Comparison of ENCODE assay signal across 8 mouse cellular contexts in genomic region chr7:98656531-98657221, GRCm38 (mm10). TPM values are rescaled to one million over a fixed set of nuclear protein-coding genes. Genes with fewer than 3 reads are reported as not detected.
DNase-seq lines count a peak whose midpoint lies in the region; ATAC-seq and TF ChIP-seq lines count a peak whose summit lies in the region.

Emsy (minus strand) TSS chr7:98656783.

- under 1% methylated on average over 42 of the region's 42 CpGs for WGBS in hindbrain, embryonic 13.5 days

- H3K27me3 ChIP-seq in Patski = no peaks in the 10 kb centered on the region
- H3K27me3 ChIP-seq in hindbrain, embryonic 13.5 days = no peaks in the 10 kb centered on the region

- ATAC-seq in Patski = peak; percentile 95
- peak; percentile 97 for ATAC-seq in hindbrain, embryonic 13.5 days (ENCODE audit: low FRiP score)

- H3K4me1 ChIP-seq in hindbrain, embryonic 13.5 days (replicated peaks) = peaks cover 32% of the 10 kb centered on the region

- peak; percentile 96 for DNase-seq in Patski (ENCODE audit: low read depth, low spot score)
- peak; percentile 93 to 96 for DNase-seq in cerebellum, postnatal 14 days
- DNase-seq in frontal cortex, postnatal 14 days (ENCODE audit: low spot score in 2 of 2) = peak; percentile 90 to 98
- DNase-seq in layer of hippocampus, postnatal 25 days (ENCODE audit: extremely low spot score in 1 of 2, low spot score in 1 of 2) = peak; percentile 80 to 87
- DNase-seq in lung, postnatal 25 days (ENCODE audit: low spot score) = peak; percentile 98
- peak; percentile 97 for DNase-seq in retina, embryonic 14.5 days (ENCODE audit: low spot score)
- DNase-seq in thymus, postnatal 4 days = peak; percentile 89

- POLR2A ChIA-PET in Patski (lab: Charles Lee) = no interaction called here

- H3K9ac ChIP-seq in hindbrain, embryonic 13.5 days = peak within 1 kb of the TSS; percentile 93

- in situ Hi-C loops in Patski (cut with MboI; ENCODE audit: low pct_unique_long_range_greater_than_20kb) = no loop called here

- no peak for TF ChIP-seq CTCF in Patski (IDR thresholded peaks at IDR 0.05)

- CTCF ChIA-PET in Patski (lab: Charles Lee) = interaction anchor here (1.0 to 1.1 kb wide), 3 partner anchors 14 to 41 kb away, joined by 3 read pairs; no protein-coding TSS in a partner anchor

- no peaks in the 10 kb centered on the region for H3K9me3 ChIP-seq in hindbrain, embryonic 13.5 days

- H3K36me3 ChIP-seq in hindbrain, embryonic 13.5 days = peaks cover 15% of the 10 kb centered on the region

- H3K27ac ChIP-seq in hindbrain, embryonic 13.5 days = peak within 1 kb of the TSS; percentile 96

- peak within 1 kb of the TSS; percentile 94 for H3K4me3 ChIP-seq in hindbrain, embryonic 13.5 days

- peak within 1 kb of the TSS; percentile 80 for H3K4me2 ChIP-seq in hindbrain, embryonic 13.5 days

RNA-seq across cellular contexts. Expression of gene Emsy, which starts in this region (rescaled TPM):
- polyA plus RNA-seq in Patski (2021) = 30.3 TPM
- 35.0 and 36.2 TPM in 2 replicates for polyA plus RNA-seq in hindbrain, embryonic 13.5 days (2015; fragmentation: Nextera tagmentation; extraction: Ambion mirVana)
- total RNA-seq in layer of hippocampus, postnatal 25 days (2021) = 10 to 100 TPM; 58.1 to 70.0 TPM

Comparison
In these comparisons a context has a peak if more than half of its experiments do, and no peak if none do; other contexts are left out.
1. Peak in every context shown above with its lines: DNase-seq, ATAC-seq, H3K4me3 ChIP-seq and H3K27ac ChIP-seq.